Comparison of ENCODE assay signal across 17 mouse cellular contexts in the genomic region with DNA sequence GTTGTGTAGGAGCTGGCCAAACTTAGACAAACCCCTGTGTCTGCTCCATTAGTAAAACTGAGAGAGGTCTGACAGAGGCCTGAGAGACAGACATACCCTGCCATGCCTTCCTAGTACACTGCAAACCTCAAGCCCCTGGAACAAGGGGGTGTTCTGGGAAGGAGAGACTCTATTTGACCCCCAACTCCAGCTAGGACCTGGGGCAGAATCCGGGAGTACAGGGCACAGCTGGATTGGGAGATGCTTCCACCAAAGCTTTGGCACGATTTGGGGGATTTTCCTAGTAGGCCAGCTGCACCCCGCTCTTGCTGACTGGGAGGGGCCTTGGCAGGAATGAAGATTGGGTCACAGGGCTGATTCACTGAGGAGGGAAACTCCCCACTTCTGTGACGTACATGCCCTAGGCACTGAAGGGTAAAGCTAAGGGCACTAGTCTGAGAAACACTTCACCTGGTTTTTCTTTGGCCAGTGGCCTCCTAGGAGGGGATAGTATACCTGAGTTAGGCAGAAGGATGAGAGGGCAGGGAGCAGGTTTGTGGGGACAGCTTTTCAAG. TPM values are rescaled to one million over a fixed set of nuclear protein-coding genes. Genes with fewer than 3 reads are reported as not detected.
DNase-seq lines count a peak whose midpoint lies in the region; ATAC-seq and TF ChIP-seq lines count a peak whose summit lies in the region.
"Had no signal": no experiment of that assay in that cellular context is flagged by ENCODE, and none has a peak within 500 bp of the region (broad histone marks: within the 10 kb centered on the region; RNA-seq: fewer than 3 reads in every experiment).

No protein-coding gene starts in this region.

- H3K4me3 ChIP-seq in heart, embryonic 11.5 days (ENCODE audit: low read depth, low read length), result no peak overlapping the region
- no peak overlapping the region for H3K4me3 ChIP-seq in C2C12 (ENCODE audit: insufficient read depth, poor library complexity, severe bottlenecking)
- H3K4me3 ChIP-seq in CH12.LX (replicated peaks in 1 of 3; ENCODE audit: low read depth in 2 of 3, low read length in 2 of 3, poor library complexity in 1 of 3), result no peak overlapping the region
- H3K4me3 ChIP-seq: forebrain, embryonic 12.5 days; heart, embryonic 12.5 days; hindbrain, embryonic 12.5 days; midbrain, embryonic 12.5 days had no signal

- no peak for TF ChIP-seq EP300 in CH12.LX (IDR thresholded peaks at IDR 0.05; ENCODE audit: low read length)

- no peak overlapping the region for H3K4me2 ChIP-seq in heart, embryonic 11.5 days
- no peak overlapping the region for H3K4me2 ChIP-seq in CH12.LX (ENCODE audit: insufficient read depth, low read depth, poor library complexity, severe bottlenecking)
- H3K4me2 ChIP-seq: forebrain, embryonic 12.5 days; hindbrain, embryonic 12.5 days; midbrain, embryonic 12.5 days had no signal

- H3K9me3 ChIP-seq in heart, embryonic 11.5 days (replicated peaks; ENCODE audit: control insufficient read depth, low read length), result no peaks in the 10 kb centered on the region
- no peaks in the 10 kb centered on the region for H3K9me3 ChIP-seq in CH12.LX (replicated peaks; ENCODE audit: low read length)
- H3K9me3 ChIP-seq: forebrain, embryonic 12.5 days; heart, embryonic 12.5 days; hindbrain, embryonic 12.5 days; midbrain, embryonic 12.5 days had no signal

- TF ChIP-seq CTCF in C2C12 (IDR thresholded peaks at IDR 0.05; ENCODE audit: control insufficient read depth, insufficient read depth, insufficient read length), result no peak
- no peak for TF ChIP-seq CTCF in CH12.LX (conservative IDR thresholded peaks at IDR 0.05 in 1 of 2, IDR thresholded peaks at IDR 0.05 in 1 of 2; ENCODE audit: low read depth in 2 of 2, low read length in 2 of 2)

- H3K36me3 ChIP-seq in heart, embryonic 11.5 days (ENCODE audit: control insufficient read depth, insufficient read depth, low read length), result 0 out of 2 replicates have a peak, but pooled peaks cover under 1% of the 10 kb centered on the region
- H3K36me3 ChIP-seq in C2C12 (ENCODE audit: control insufficient read depth, insufficient read depth) (peaks cover 4% of the 10 kb centered on the region), CH12.LX (replicated peaks in 1 of 2; ENCODE audit: control insufficient read depth in 1 of 2, insufficient read depth in 1 of 2, low read length in 1 of 2) (peaks cover 3 to 8% of the 10 kb centered on the region in 2 experiments)

- no peak for DNase-seq in heart, postnatal 14 days
- peak; percentile 34 for DNase-seq in CH12.LX (ENCODE audit: extremely low read depth)
- peak; percentile 60 for DNase-seq in lung, postnatal 25 days (ENCODE audit: low spot score)
- no peak for DNase-seq in left cerebral cortex, postnatal 36 days (ENCODE audit: low spot score in 2 of 2)
- DNase-seq: kidney, postnatal 4 days; lung, embryonic 14.5 days; thymus, adult 2 months had no signal

- 73% methylated on average over 4 of the region's 4 CpGs for WGBS in heart, embryonic 11.5 days (ENCODE audit: insufficient replicate concordance)

- H3K27me3 ChIP-seq in heart, embryonic 11.5 days (ENCODE audit: control insufficient read depth, insufficient read depth, low read length), result no peaks in the 10 kb centered on the region
- H3K27me3 ChIP-seq in C2C12 (ENCODE audit: control insufficient read depth, insufficient read depth, insufficient read length) (no peaks in the 10 kb centered on the region), CH12.LX (replicated peaks) (peaks cover 14% of the 10 kb centered on the region)
- H3K27me3 ChIP-seq: heart, embryonic 12.5 days had no signal

- ATAC-seq in heart, embryonic 11.5 days (replicated peaks; ENCODE audit: insufficient number of reproducible peaks, low FRiP score, low TSS enrichment), result no peak
- ATAC-seq in erythroid progenitor cell, adult 5-6 weeks (replicated peaks; ENCODE audit: low FRiP score, poor library complexity, severe bottlenecking), result no peak
- ATAC-seq: intestine, postnatal 0 days had no signal

- peaks cover 9% of the 10 kb centered on the region for H3K4me1 ChIP-seq in heart, embryonic 11.5 days (ENCODE audit: control insufficient read depth, insufficient read depth, low read length)
- H3K4me1 ChIP-seq in CH12.LX (ENCODE audit: control insufficient read depth in 1 of 2, insufficient read depth in 2 of 2), result peaks cover 16 to 37% of the 10 kb centered on the region in 2 experiments

- 0 out of 2 replicates have a peak overlapping the region, but pooled peaks have one; percentile 10 for H3K9ac ChIP-seq in heart, embryonic 11.5 days (ENCODE audit: low read depth, low read length)
- H3K9ac ChIP-seq in CH12.LX (ENCODE audit: insufficient read depth, low read depth), result no peak overlapping the region
- H3K9ac ChIP-seq: forebrain, embryonic 12.5 days; heart, embryonic 12.5 days; hindbrain, embryonic 12.5 days; lung, embryonic 14.5 days; midbrain, embryonic 12.5 days had no signal

- in situ Hi-C loops in CH12.LX (cut with MboI; ENCODE audit: low pct_ligation_motif_present, low pct_unique_long_range_greater_than_20kb, low sequenced_read_pairs), result no loop called here

- dilution Hi-C loops in CH12.LX (cut with MboI; ENCODE audit: extremely low pct_ligation_motif_present, extremely low pct_unique_long_range_greater_than_20kb, low sequenced_read_pairs), result no loop called here

- H3ac ChIP-seq in C2C12 (ENCODE audit: control insufficient read depth, insufficient read length, low read depth), result peak overlapping the region; percentile 4

- no peak for TF ChIP-seq POLR2A in CH12.LX (IDR thresholded peaks at IDR 0.05; ENCODE audit: low read depth, low read length)

- peaks cover 6% of the 10 kb centered on the region for H3K79me3 ChIP-seq in C2C12 (ENCODE audit: low read depth)

- H3K27ac ChIP-seq in heart, embryonic 11.5 days (ENCODE audit: low read depth, low read length), result no peak overlapping the region
- no peak overlapping the region for H3K27ac ChIP-seq in CH12.LX (ENCODE audit: insufficient read depth, low read depth)
- H3K27ac ChIP-seq: forebrain, embryonic 12.5 days; hindbrain, embryonic 12.5 days; midbrain, embryonic 12.5 days had no signal

- TF ChIP-seq RAD21 in CH12.LX (IDR thresholded peaks at IDR 0.05; ENCODE audit: low read depth, low read length), result no peak

- intact Hi-C loops in heart, postnatal 14 days (cut with DNase I), result no loop called here
- intact Hi-C loops in left cerebral cortex, postnatal 36 days (cut with DNase I), result no loop called here

- H3K79me2 ChIP-seq in C2C12 (ENCODE audit: control insufficient read depth, insufficient read depth) (peaks cover 19% of the 10 kb centered on the region), CH12.LX (replicated peaks; ENCODE audit: control insufficient read depth, extremely low read depth, insufficient read depth, poor library complexity, severe bottlenecking) (no peaks in the 10 kb centered on the region)

RNA-seq across cellular contexts. Expression of a gene that starts 7.0 kb away (rescaled TPM):
- 23.8 and 27.4 TPM in 2 replicates for polyA plus RNA-seq in heart, embryonic 11.5 days (2014; fragmentation: Nextera tagmentation; extraction: Ambion mirVana)
- total RNA-seq in heart, postnatal 14 days (2021), result 10 to 100 TPM; 39.9 to 41.9 TPM
- polyA plus RNA-seq in C2C12 (2012; fragmentation: generic; extraction: Trizol), result 90.3 TPM
- 8.6 and 9.8 TPM in 2 replicates for total RNA-seq in CH12.LX (2012; rRNA removed)
- 19.3 and 22.0 TPM in 2 replicates for total RNA-seq in CH12.LX (2014; rRNA removed)
- polyA plus RNA-seq in CH12.LX (2012; ENCODE audit: insufficient read length, low read depth), result 20.7 and 25.1 TPM in 2 replicates
- 10 to 100 TPM; 70.2 to 78.3 TPM for total RNA-seq in left cerebral cortex, postnatal 36 days (2021)
- 11.7 and 16.2 TPM in 2 replicates for total RNA-seq in erythroid progenitor cell, adult 5-6 weeks (2015; ENCODE audit: low replicate concordance)
- total RNA-seq in erythroid progenitor cell, adult 5-6 weeks (2017; ENCODE audit: low replicate concordance), result 1.9 and 13.7 TPM in 2 replicates

RNA-seq across cellular contexts. Expression of a gene that starts 7.2 kb away (rescaled TPM):
- polyA plus RNA-seq in heart, embryonic 11.5 days (2014; fragmentation: Nextera tagmentation; extraction: Ambion mirVana), result 138 and 150 TPM in 2 replicates
- 100 to 1,000 TPM; 252 to 264 TPM for total RNA-seq in heart, postnatal 14 days (2021)
- polyA plus RNA-seq in C2C12 (2012; fragmentation: generic; extraction: Trizol) (428 TPM), CH12.LX (2012; ENCODE audit: insufficient read length, low read depth) (180 and 215 TPM in 2 replicates)
- total RNA-seq in CH12.LX (2012; rRNA removed) (142 and 143 TPM in 2 replicates), CH12.LX (2014; rRNA removed) (73.3 and 86.7 TPM in 2 replicates)
- 100 to 1,000 TPM; 245 to 260 TPM for total RNA-seq in left cerebral cortex, postnatal 36 days (2021)
- 22.3 and 31.0 TPM in 2 replicates for total RNA-seq in erythroid progenitor cell, adult 5-6 weeks (2015; ENCODE audit: low replicate concordance)
- 8.3 and 25.4 TPM in 2 replicates for total RNA-seq in erythroid progenitor cell, adult 5-6 weeks (2017; ENCODE audit: low replicate concordance)

RNA-seq across cellular contexts. Expression of a gene that starts 15.4 kb away (rescaled TPM):
- not detected in 2 replicates for polyA plus RNA-seq in heart, embryonic 11.5 days (2014; fragmentation: Nextera tagmentation; extraction: Ambion mirVana)
- total RNA-seq in heart, postnatal 14 days (2021), result not detected
- polyA plus RNA-seq in C2C12 (2012; fragmentation: generic; extraction: Trizol) (146 TPM), CH12.LX (2012; ENCODE audit: insufficient read length, low read depth) (not detected in 2 replicates)
- total RNA-seq in CH12.LX (2012; rRNA removed) (not detected in 2 replicates), CH12.LX (2014; rRNA removed) (not detected in 2 replicates)
- not detected for total RNA-seq in left cerebral cortex, postnatal 36 days (2021)
- total RNA-seq in erythroid progenitor cell, adult 5-6 weeks (2015; ENCODE audit: low replicate concordance), result not detected in 2 replicates
- total RNA-seq in erythroid progenitor cell, adult 5-6 weeks (2017; ENCODE audit: low replicate concordance), result not detected in 2 replicates
- total RNA-seq: layer of hippocampus, postnatal 25 days had no signal
- polyA plus RNA-seq: embryonic facial prominence, embryonic 11.5 days; forebrain, embryonic 12.5 days; heart, embryonic 12.5 days; hindbrain, embryonic 12.5 days; intestine, postnatal 0 days; lung, embryonic 14.5 days; midbrain, embryonic 12.5 days had no signal

RNA-seq across cellular contexts. Expression of a gene that starts 25.7 kb away (rescaled TPM):
- polyA plus RNA-seq in heart, embryonic 11.5 days (2014; fragmentation: Nextera tagmentation; extraction: Ambion mirVana), result 8.1 and 10.0 TPM in 2 replicates
- 10 to 100 TPM in 1 of 2 experiments, 1 to 10 TPM in 1; 10.0 to 11.2 TPM for total RNA-seq in heart, postnatal 14 days (2021)
- polyA plus RNA-seq in C2C12 (2012; fragmentation: generic; extraction: Trizol) (30.5 TPM), CH12.LX (2012; ENCODE audit: insufficient read length, low read depth) (4.1 and 5.0 TPM in 2 replicates)
- total RNA-seq in CH12.LX (2012; rRNA removed) (4.2 and 4.8 TPM in 2 replicates), CH12.LX (2014; rRNA removed) (2.0 and 2.1 TPM in 2 replicates)
- 10 to 100 TPM; 28.5 to 31.7 TPM for total RNA-seq in left cerebral cortex, postnatal 36 days (2021)
- total RNA-seq in erythroid progenitor cell, adult 5-6 weeks (2015; ENCODE audit: low replicate concordance), result not detected in 2 replicates
- total RNA-seq in erythroid progenitor cell, adult 5-6 weeks (2017; ENCODE audit: low replicate concordance), result 1.2 TPM in 1 of 2 replicates, not detected in the other

RNA-seq across cellular contexts. Expression of a gene that starts 28.4 kb away (rescaled TPM):
- 73.6 and 79.8 TPM in 2 replicates for polyA plus RNA-seq in heart, embryonic 11.5 days (2014; fragmentation: Nextera tagmentation; extraction: Ambion mirVana)
- 10 to 100 TPM; 55.7 to 63.2 TPM for total RNA-seq in heart, postnatal 14 days (2021)
- polyA plus RNA-seq in C2C12 (2012; fragmentation: generic; extraction: Trizol) (83.7 TPM), CH12.LX (2012; ENCODE audit: insufficient read length, low read depth) (52.4 and 74.9 TPM in 2 replicates)
- total RNA-seq in CH12.LX (2012; rRNA removed) (37.5 and 43.0 TPM in 2 replicates), CH12.LX (2014; rRNA removed) (23.9 and 29.1 TPM in 2 replicates)
- 10 to 100 TPM; 87.2 to 95.1 TPM for total RNA-seq in left cerebral cortex, postnatal 36 days (2021)
- 11.5 and 21.8 TPM in 2 replicates for total RNA-seq in erythroid progenitor cell, adult 5-6 weeks (2015; ENCODE audit: low replicate concordance)
- total RNA-seq in erythroid progenitor cell, adult 5-6 weeks (2017; ENCODE audit: low replicate concordance), result 29.0 and 32.5 TPM in 2 replicates

Comparison
In these comparisons a context has a peak if more than half of its experiments do, and no peak if none do; other contexts are left out.
1. DNase-seq: peak in CH12.LX (single experiment) and lung, postnatal 25 days (single experiment); none in heart, postnatal 14 days (0 of 2) and left cerebral cortex, postnatal 36 days (0 of 2).